Mouse (Mus musculus): ENCODE results near the gene Ddx27. TPM values are rescaled to one million over a fixed set of nuclear protein-coding genes. Genes with fewer than 3 reads are reported as not detected.

Ddx27 gene
- 47.0 and 50.9 TPM in 2 replicates for polyA plus RNA-seq (2014; fragmentation: Nextera tagmentation; extraction: Ambion mirVana)

GRCm38 (mm10) chr2:167014702-167015381, at the start of gene Ddx27:
Gene Ddx27 (plus strand): TSS chr2:167015193.
- ATAC-seq (replicated peaks; ENCODE audit: low FRiP score, low TSS enrichment, low read depth) = peak; percentile 90
- H3K27ac ChIP-seq (ENCODE audit: low read depth) = peak within 1 kb of the TSS; percentile 83
- peak within 1 kb of the TSS; percentile 58 for H3K9ac ChIP-seq (ENCODE audit: low read length)
- DNase-seq (ENCODE audit: low spot score) = peak; percentile 96
- H3K27me3 ChIP-seq (replicated peaks; ENCODE audit: control insufficient read depth, insufficient read depth, low read length) = no peaks in the 10 kb centered on the region
- 2% methylated on average over 37 of the region's 37 CpGs for WGBS
- peaks cover 26% of the 10 kb centered on the region for H3K36me3 ChIP-seq (ENCODE audit: control insufficient read depth, insufficient read depth, low read length)
- peaks cover 9% of the 10 kb centered on the region for H3K4me1 ChIP-seq (replicated peaks; ENCODE audit: control insufficient read depth, insufficient read depth, low read length)
- peak within 1 kb of the TSS; percentile 88 for H3K4me3 ChIP-seq (ENCODE audit: low read depth, low read length)
- no peaks in the 10 kb centered on the region for H3K9me3 ChIP-seq (ENCODE audit: control insufficient read depth, low read length)
- peak within 1 kb of the TSS; percentile 71 for H3K4me2 ChIP-seq (ENCODE audit: low read length)

GRCm38 (mm10) chr2:166973153-166973552, 41.8 kb upstream of the Ddx27 start:
- ATAC-seq (replicated peaks; ENCODE audit: low FRiP score, low TSS enrichment, low read depth) (no peak), DNase-seq (ENCODE audit: low spot score) (no peak)
- Histone ChIP-seq H3K9ac (ENCODE audit: low read length) (no peak overlapping the region), H3K36me3 (ENCODE audit: control insufficient read depth, insufficient read depth, low read length) (no peaks in the 10 kb centered on the region), H3K4me3 (ENCODE audit: low read depth, low read length) (no peak overlapping the region), H3K27me3 (replicated peaks; ENCODE audit: control insufficient read depth, insufficient read depth, low read length) (no peaks in the 10 kb centered on the region), H3K9me3 (ENCODE audit: control insufficient read depth, low read length) (no peaks in the 10 kb centered on the region), H3K27ac (ENCODE audit: low read depth) (no peak overlapping the region), H3K4me1 (replicated peaks; ENCODE audit: control insufficient read depth, insufficient read depth, low read length) (no peaks in the 10 kb centered on the region), H3K4me2 (ENCODE audit: low read length) (no peak overlapping the region)
- 63% methylated on average over 1 of the region's 1 CpGs for WGBS

GRCm38 (mm10) chr2:166974177-166974872, 40.7 kb upstream of the Ddx27 start:
- no peak overlapping the region; the same call in 1 of the 2 replicates for H3K27ac ChIP-seq (ENCODE audit: low read depth)
- H3K36me3 ChIP-seq (ENCODE audit: control insufficient read depth, insufficient read depth, low read length) = no peaks in the 10 kb centered on the region
- ATAC-seq (replicated peaks; ENCODE audit: low FRiP score, low TSS enrichment, low read depth) (no peak), DNase-seq (ENCODE audit: low spot score) (no peak)
- H3K4me1 ChIP-seq (replicated peaks; ENCODE audit: control insufficient read depth, insufficient read depth, low read length) = no peaks in the 10 kb centered on the region
- H3K9ac ChIP-seq (ENCODE audit: low read length) = no peak overlapping the region
- H3K4me2 ChIP-seq (ENCODE audit: low read length) = no peak overlapping the region
- WGBS = 78% methylated on average over 6 of the region's 6 CpGs
- H3K27me3 ChIP-seq (replicated peaks; ENCODE audit: control insufficient read depth, insufficient read depth, low read length) = no peaks in the 10 kb centered on the region
- H3K9me3 ChIP-seq (ENCODE audit: control insufficient read depth, low read length) = no peaks in the 10 kb centered on the region
- no peak overlapping the region for H3K4me3 ChIP-seq (ENCODE audit: low read depth, low read length)

GRCm38 (mm10) chr2:166976356-166976755, 38.6 kb upstream of the Ddx27 start:
- ATAC-seq (replicated peaks; ENCODE audit: low FRiP score, low TSS enrichment, low read depth) = no peak
- Histone ChIP-seq H3K4me3 (ENCODE audit: low read depth, low read length) (no peak overlapping the region), H3K4me1 (replicated peaks; ENCODE audit: control insufficient read depth, insufficient read depth, low read length) (no peaks in the 10 kb centered on the region), H3K9ac (ENCODE audit: low read length) (no peak overlapping the region), H3K4me2 (ENCODE audit: low read length) (no peak overlapping the region), H3K27ac (ENCODE audit: low read depth) (no peak overlapping the region), H3K36me3 (ENCODE audit: control insufficient read depth, insufficient read depth, low read length) (no peaks in the 10 kb centered on the region), H3K27me3 (replicated peaks; ENCODE audit: control insufficient read depth, insufficient read depth, low read length) (no peaks in the 10 kb centered on the region), H3K9me3 (ENCODE audit: control insufficient read depth, low read length) (no peaks in the 10 kb centered on the region)
- DNase-seq (ENCODE audit: low spot score) = no peak
- WGBS = 74% methylated on average over 3 of the region's 3 CpGs

GRCm38 (mm10) chr2:166977490-166977889, 37.5 kb upstream of the Ddx27 start:
- H3K36me3 ChIP-seq (ENCODE audit: control insufficient read depth, insufficient read depth, low read length) = no peaks in the 10 kb centered on the region
- no peak for ATAC-seq (replicated peaks; ENCODE audit: low FRiP score, low TSS enrichment, low read depth)
- no peak for DNase-seq (ENCODE audit: low spot score)
- no peak overlapping the region for H3K4me3 ChIP-seq (ENCODE audit: low read depth, low read length)
- 81% methylated on average over 3 of the region's 3 CpGs for WGBS
- H3K27me3 ChIP-seq (replicated peaks; ENCODE audit: control insufficient read depth, insufficient read depth, low read length) = no peaks in the 10 kb centered on the region
- H3K9ac ChIP-seq (ENCODE audit: low read length) = no peak overlapping the region
- H3K4me2 ChIP-seq (ENCODE audit: low read length) = no peak overlapping the region
- no peaks in the 10 kb centered on the region for H3K9me3 ChIP-seq (ENCODE audit: control insufficient read depth, low read length)
- H3K4me1 ChIP-seq (replicated peaks; ENCODE audit: control insufficient read depth, insufficient read depth, low read length) = no peaks in the 10 kb centered on the region
- H3K27ac ChIP-seq (ENCODE audit: low read depth) = no peak overlapping the region

GRCm38 (mm10) chr2:166980161-166980560, 34.8 kb upstream of the Ddx27 start:
- H3K36me3 ChIP-seq (ENCODE audit: control insufficient read depth, insufficient read depth, low read length) = no peaks in the 10 kb centered on the region
- H3K27ac ChIP-seq (ENCODE audit: low read depth) = no peak overlapping the region
- ATAC-seq (replicated peaks; ENCODE audit: low FRiP score, low TSS enrichment, low read depth) = no peak
- no peak overlapping the region for H3K4me3 ChIP-seq (ENCODE audit: low read depth, low read length)
- H3K9me3 ChIP-seq (ENCODE audit: control insufficient read depth, low read length) = no peaks in the 10 kb centered on the region
- no peak for DNase-seq (ENCODE audit: low spot score)
- no peaks in the 10 kb centered on the region for H3K4me1 ChIP-seq (replicated peaks; ENCODE audit: control insufficient read depth, insufficient read depth, low read length)
- H3K27me3 ChIP-seq (replicated peaks; ENCODE audit: control insufficient read depth, insufficient read depth, low read length) = no peaks in the 10 kb centered on the region
- no peak overlapping the region for H3K4me2 ChIP-seq (ENCODE audit: low read length)
- H3K9ac ChIP-seq (ENCODE audit: low read length) = no peak overlapping the region
- WGBS = 71% methylated on average over 2 of the region's 2 CpGs

GRCm38 (mm10) chr2:166983351-166983894, 31.6 kb upstream of the Ddx27 start:
- Histone ChIP-seq H3K36me3 (ENCODE audit: control insufficient read depth, insufficient read depth, low read length) (no peaks in the 10 kb centered on the region), H3K4me3 (ENCODE audit: low read depth, low read length) (no peak overlapping the region), H3K27me3 (replicated peaks; ENCODE audit: control insufficient read depth, insufficient read depth, low read length) (no peaks in the 10 kb centered on the region), H3K9me3 (ENCODE audit: control insufficient read depth, low read length) (no peaks in the 10 kb centered on the region), H3K4me1 (replicated peaks; ENCODE audit: control insufficient read depth, insufficient read depth, low read length) (no peaks in the 10 kb centered on the region), H3K4me2 (ENCODE audit: low read length) (no peak overlapping the region), H3K9ac (ENCODE audit: low read length) (no peak overlapping the region), H3K27ac (ENCODE audit: low read depth) (no peak overlapping the region)
- DNase-seq (ENCODE audit: low spot score) = no peak
- no peak for ATAC-seq (replicated peaks; ENCODE audit: low FRiP score, low TSS enrichment, low read depth)
- 76% methylated on average over 4 of the region's 4 CpGs for WGBS

GRCm38 (mm10) chr2:166990861-166991260, 24.1 kb upstream of the Ddx27 start:
- no peak for ATAC-seq (replicated peaks; ENCODE audit: low FRiP score, low TSS enrichment, low read depth)
- H3K9ac ChIP-seq (ENCODE audit: low read length) = no peak overlapping the region
- H3K27me3 ChIP-seq (replicated peaks; ENCODE audit: control insufficient read depth, insufficient read depth, low read length) = no peaks in the 10 kb centered on the region
- 78% methylated on average over 7 of the region's 7 CpGs for WGBS
- peaks cover 39% of the 10 kb centered on the region for H3K4me1 ChIP-seq (replicated peaks; ENCODE audit: control insufficient read depth, insufficient read depth, low read length)
- no peaks in the 10 kb centered on the region for H3K9me3 ChIP-seq (ENCODE audit: control insufficient read depth, low read length)
- no peak overlapping the region for H3K4me3 ChIP-seq (ENCODE audit: low read depth, low read length)
- H3K4me2 ChIP-seq (ENCODE audit: low read length) = no peak overlapping the region
- no peak overlapping the region for H3K27ac ChIP-seq (ENCODE audit: low read depth)
- no peak for DNase-seq (ENCODE audit: low spot score)
- H3K36me3 ChIP-seq (ENCODE audit: control insufficient read depth, insufficient read depth, low read length) = no peaks in the 10 kb centered on the region

All from intestine, embryonic 14.5 days (tissue).